Mouse (Mus musculus): ENCODE measurements around the gene B9d1.

B9d1 gene

DNA sequence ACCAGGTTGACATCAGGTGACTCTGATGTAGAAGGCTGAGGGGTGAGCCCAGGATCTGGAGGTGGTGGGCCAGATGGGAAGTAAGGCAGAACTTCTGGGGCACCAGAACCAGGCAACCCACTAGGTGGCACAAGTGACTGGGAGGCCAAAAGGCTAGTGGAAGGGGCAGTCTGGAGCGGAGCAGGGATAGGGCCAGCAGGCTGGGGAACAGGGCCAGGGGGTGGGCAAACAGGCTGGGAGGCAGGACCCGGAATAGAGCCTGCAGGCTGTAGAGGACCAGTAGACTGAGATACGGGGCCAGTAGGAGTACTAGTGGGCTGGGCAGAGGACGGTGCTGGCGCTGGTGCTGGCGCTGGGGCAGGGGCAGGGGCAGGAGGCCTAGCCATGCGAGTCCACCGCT is 15.1 kb upstream of the B9d1 start:
- DNase-seq: no peak

- peak; percentile 57 for DNase-seq
Measured at GRCm38 (mm10) chr11:61490944-61491520, 13.9 kb upstream of the B9d1 start.

DNA sequence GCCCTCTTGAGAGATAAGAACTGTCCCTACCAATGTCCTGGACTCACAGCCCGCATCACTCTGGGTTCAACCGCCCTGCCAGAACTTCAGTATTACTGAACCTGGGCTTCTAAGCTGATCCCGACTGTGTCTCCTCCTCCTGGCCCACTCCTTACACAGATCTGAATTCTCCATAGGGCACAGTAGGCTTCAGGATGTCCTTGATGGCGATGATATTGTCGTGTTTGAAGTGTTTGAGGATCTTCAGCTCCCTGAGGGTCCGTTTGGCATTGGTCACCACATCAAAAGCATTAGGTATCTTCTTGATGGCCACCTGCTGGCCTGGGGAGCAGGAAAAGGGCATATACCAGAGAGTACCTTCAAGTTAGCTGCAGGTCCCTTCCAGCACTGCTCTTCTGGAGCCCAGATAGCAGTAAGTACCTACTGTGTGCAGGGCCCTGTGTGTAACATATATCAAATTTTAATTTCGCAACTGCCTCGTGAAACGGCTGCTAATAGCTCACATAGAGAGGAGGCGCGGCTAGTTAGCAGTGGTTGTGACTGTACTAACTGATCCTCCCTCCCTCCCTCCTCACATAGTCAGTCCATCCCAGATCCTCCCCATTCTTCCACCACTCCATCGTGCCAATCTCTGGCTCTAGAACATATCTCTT is 12.1 kb upstream of the B9d1 start:
- no peak for DNase-seq

GRCm38 (mm10) chr11:61493525-61494128 is 11.3 kb upstream of the B9d1 start:
- DNase-seq: peak; percentile 74

DNA sequence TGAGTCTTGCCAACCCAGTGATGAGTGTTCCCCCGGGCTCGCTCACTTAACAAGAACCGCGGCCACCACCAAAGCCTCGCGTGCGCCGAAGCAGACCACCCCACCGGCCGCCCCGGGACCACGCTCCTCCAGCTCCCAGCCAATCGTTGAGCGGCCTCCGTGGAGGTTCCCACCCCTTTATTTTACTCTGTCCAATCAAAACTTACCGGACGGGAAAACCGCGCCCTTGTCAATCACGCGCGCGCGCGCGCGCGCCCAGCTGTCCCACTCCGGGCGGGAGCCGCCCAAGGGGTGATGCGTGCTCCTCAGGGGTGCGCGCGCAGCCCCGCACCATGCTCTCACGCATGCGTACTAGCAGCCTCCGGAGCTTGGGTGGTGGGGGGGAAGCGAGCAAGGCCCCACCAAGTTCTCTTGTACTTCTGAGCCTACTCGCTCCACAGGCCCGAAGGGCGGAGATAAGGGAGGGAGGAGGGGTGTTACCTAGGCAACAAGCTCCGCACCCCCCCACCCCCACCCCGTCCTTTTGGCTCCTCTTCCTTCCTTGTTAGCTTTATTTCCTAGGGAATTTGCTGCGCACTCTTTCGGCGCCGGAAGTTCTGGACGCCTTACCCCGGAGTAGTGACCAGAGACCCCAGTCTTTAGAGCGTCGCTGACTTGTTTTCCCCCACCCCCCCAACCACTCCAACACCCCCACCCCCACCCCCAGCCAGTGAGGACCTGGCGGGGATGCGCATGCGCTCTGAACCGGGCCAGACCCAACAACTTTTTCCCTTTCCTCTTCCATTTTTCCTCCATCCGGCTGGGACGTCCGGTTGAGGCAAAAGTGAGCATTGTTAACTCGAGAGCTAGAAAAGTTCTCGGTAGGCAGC is 10.6 kb upstream of the B9d1 start, which contains the start of gene Mapk7:
TSS of gene Mapk7 (minus strand) at position 278 of the 869 bp plus-strand sequence.
- peak; percentile 97 for DNase-seq

DNA sequence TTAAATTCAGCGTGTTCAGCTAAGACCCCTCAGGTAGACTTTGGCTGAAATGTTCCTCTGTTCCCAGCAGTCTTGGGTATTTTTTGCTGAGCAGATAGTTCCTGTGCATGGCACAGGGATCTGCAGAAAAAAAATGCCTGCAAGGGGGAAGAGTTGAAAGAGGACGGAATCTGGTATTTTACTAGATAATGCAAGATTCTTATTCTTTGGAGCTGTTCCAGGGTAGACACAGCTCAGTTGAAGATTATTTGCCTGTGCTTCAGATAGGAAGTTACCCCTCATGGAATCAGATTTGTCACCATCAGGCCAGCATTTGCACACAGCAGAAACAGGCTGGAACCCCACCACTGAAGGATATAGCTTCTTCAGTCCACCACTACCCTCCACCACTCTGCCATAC is 9.4 kb upstream of the B9d1 start:
- no peak for DNase-seq

DNA sequence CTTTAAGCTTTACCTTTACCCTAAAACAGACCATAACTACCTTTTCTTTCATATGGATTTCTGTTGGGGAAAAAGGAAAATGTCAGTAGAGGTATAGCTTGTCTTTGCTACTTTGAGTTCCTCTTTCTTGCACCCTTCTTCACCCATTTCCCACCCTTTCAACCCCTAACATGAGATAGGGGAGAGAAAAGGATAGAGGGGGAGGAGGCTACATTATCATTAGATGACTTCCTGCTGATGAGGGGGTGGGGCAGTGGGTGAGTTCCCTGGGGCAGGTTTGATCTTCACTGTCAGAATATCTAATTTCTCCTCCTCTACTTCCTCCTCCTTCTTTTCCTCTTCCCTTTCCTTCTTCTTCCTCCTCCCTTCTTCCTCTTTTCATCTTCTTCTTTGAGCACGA is 7.5 kb upstream of the B9d1 start:
- no peak for DNase-seq

DNA sequence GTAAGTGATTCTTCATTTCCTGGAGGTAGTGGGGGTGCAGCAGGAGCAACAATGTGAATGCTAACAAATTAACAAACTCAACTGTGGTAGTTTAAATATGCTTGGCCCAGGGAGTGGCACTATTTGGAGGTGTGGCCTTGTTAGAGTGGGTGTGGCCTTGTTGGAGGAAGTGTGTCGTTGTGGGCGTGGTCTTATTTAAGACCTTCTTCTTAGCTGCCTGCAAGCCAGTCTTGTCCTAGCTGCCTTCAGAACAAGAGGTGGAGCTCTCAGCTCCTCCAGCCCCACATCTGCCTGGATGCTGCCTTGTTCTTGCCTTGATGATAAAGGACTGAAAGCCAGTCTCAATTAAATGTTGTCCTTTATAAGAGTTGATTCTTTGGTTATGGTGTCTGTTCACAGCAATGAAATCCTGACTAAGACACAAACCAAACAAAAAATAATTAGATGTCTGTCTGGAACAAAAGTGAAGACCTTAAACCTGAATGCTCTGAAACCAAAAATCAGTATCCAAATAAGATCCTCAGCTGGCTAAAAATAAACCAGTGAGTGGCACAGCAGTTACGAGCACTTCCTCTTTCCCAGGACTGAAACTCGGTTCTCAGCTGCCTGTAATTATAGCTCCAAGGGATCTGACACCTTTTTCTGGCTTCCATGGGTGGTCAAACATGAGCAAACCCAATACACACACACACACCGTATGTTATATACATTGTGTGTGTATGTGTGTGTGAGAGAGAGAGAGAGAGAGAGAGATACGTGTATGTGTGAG is 6.0 kb upstream of the B9d1 start:
- DNase-seq: no peak

DNA sequence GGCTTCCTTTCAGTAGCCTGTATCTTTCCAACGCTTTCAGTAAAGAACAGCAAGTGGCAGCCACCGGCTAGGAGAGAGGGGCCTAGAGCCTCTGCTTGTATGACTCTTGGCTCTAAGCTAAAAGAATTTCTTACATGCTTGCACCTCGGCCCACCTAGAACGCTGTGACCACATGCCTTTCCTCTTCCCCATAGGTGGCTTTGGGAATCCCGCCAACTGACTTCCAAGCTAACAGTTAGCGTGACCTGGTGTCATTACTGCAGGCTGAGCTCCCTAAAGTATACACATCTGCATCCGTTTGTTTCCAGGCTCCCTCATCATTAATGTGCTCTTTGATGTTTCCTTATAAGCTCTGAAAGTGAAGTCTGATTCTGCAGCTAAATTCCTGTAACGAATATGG is 1.0 kb upstream of the B9d1 start:
- no peak for DNase-seq

GRCm38 (mm10) chr11:61514953-61515352 is 10.0 kb downstream of the B9d1 start:
- DNase-seq: no peak

- no peak for DNase-seq
Measured at GRCm38 (mm10) chr11:61517971-61518370, 13.0 kb downstream of the B9d1 start.

DNA sequence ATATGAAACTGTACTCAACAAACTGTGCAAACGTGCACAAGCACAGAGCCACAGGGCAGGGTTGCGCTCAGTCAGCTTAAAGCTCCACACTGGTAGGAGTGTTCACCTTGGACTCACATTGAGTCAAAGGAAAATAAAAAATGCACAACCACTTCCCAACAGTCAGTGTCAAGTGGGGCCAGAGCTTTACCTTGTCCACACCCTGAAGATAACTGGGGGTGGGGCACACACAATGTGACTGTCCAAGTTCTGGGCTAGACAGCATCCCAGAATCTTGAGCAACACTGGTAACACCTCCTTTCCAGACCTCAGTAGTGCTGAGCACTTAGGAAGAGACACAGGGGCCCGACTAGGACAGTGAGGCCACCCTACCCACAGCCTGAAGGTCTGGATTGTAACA is 13.9 kb downstream of the B9d1 start:
- no peak for DNase-seq

DNA sequence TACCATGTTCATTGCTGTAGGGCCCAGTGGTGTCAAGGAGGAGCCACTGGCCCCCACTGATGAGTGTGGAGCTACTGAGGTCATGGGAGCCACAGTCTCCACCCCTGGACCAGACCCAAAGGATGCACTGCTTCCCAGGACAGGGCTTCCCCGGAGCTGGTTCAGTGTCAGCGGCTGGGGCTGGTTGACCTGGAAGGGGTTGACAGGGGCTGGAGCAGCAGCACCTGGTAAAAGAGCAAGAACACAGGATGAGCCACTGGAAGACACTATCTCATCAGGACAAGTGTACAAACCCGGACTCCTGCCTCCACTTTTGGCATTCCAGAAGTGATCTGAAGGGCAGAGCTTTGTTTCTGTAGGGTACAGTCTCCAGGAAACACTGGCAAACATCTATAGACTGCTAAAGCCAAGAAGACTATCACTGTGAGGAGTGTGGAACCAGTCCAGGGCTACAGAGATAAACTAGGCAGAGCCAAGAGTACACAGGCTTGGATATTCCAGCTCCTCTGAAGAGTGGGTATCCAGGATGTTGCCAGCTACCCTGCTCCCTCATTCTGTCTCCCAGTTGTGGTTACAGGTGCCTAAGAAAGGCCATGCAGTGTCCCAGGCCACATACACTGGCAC is 14.7 kb downstream of the B9d1 start:
- no peak for DNase-seq

DNA sequence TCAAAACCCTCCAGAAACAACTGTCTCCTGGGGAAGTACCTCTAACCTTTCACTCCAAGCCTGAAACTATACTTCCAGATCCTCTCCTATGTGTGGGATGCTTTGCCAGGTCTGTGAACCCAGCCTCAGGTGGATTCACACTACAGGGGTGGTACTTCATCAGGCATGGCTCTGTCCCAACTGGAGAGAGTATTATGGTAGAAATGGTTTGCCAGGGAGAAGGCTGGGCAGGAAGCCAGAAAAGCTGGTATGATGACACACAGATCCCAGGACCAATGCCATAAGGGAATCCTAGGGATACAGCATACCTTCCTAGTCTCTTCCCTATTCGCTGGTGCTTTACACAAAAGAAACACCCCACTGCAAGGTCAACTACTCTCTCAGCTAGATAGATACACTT is 21.9 kb downstream of the B9d1 start:
- DNase-seq: peak; percentile 88

DNA sequence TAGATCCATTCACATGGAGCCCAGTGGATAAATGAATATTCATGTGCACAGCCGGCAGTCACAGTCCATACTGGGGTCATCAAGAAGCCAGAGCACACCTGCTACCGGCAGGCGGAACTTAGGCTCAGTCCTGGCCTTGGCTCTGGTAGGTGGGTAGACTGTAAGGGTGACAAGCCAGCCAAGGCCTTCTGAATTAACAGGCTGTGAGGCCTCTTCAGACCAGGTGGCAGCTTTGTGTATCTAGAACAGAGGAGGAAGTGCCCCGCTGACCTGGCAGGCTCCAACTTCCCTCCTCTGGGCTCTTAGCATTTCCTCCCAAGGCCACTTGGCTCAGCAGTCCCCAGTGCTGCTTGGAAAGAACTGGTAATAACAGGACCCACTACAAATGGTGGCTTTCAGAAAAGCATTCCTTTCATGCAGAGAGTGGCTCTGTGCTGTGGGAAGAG is 24.3 kb downstream of the B9d1 start:
- DNase-seq: peak; percentile 94

- no peak for DNase-seq
Measured at GRCm38 (mm10) chr11:61532820-61533219, 27.9 kb downstream of the B9d1 start.

DNA sequence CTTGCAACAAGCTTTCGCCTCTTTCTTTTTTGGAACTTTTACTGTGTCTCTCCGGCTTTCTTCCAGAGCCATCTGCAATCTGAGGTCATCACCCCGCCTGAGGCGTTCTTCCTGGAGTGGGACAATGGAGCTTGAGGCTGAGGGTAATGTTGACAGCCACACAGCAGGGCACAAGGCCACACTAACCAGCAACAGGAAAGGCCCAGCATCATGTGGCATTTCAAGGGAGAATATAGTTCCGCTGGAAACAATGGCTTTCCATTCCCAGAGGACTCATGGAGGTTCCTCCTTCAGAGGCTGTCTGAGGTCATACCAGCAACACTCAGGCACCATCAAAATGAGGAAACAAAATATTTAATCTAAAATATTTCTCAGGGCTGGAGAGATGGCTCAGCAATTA is 28.6 kb downstream of the B9d1 start:
- DNase-seq: no peak

GRCm38 (mm10) chr11:61535530-61535929 is 30.6 kb downstream of the B9d1 start:
- no peak for DNase-seq

GRCm38 (mm10) chr11:61536952-61537351 is 32.0 kb downstream of the B9d1 start:
- no peak for DNase-seq

DNA sequence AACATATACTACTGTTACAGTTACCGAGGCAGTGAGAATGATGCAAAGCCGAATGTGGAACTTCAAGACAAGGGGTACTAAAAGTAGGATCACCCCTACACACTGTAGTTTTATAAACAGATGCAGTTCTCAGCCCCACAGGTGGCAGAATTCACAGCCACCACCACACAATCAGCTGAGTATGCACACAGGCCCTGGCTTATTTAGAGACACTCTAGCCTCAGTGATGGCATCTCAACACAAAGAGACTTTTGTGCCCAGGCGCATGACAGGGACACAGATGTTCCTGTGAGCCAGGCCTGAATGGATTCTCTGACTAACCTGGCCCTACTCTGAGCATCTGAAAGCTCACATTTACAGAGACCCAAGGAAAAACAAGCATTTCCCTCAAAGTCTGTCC is 32.4 kb downstream of the B9d1 start:
- DNase-seq: no peak

DNA sequence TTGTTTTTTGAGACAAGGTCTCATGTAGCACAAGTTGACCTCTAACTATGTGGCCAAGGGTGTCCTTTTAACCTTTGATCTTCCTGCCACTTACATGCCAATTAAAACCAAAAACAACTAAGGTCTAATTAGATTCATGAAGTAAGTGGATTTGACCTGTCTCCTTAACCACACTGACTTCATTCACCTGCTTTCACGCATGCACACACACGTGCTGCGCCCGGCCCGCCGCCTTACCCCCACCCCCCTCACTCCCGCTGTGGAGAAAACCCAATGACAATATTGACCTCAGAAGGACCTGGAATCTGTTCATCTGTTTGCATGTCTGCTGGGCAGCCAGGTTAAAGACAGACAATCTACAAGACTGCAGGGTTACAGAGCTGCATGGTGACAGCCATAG is 35.7 kb downstream of the B9d1 start:
- DNase-seq: no peak

- DNase-seq: no peak
Measured at GRCm38 (mm10) chr11:61541106-61541505, 36.2 kb downstream of the B9d1 start.
